Mouse (Mus musculus) MEL (cell line): ENCODE data around the gene Ube2q1. TPM values are rescaled to one million over a fixed set of nuclear protein-coding genes. Genes with fewer than 3 reads are reported as not detected.

Experiments
- DNase-seq: peaks from one replicate; pipeline ENCODE4 v3.0.0; 2011; ENCODE audit warnings: low read depth, low spot score
- H3K27ac ChIP-seq: 2 replicates; pipeline ENCODE4 v1.5.1; 2012; ENCODE audit warnings: low read depth, mild to moderate bottlenecking, control low read depth, low read length, moderate library complexity; ENCODE audit not compliant: control insufficient read depth
- H3K27me3 ChIP-seq, 2 experiments: fragments of 150-350 bp in 1 of 2; sonication (generic) in 1 of 2; 2 replicates each; pipeline ENCODE4 v1.6.1; 2012; ENCODE audit warnings: low read length in 2 of 2, mild to moderate bottlenecking in 2 of 2, improper control_type of control experiment in 1 of 2, moderate library complexity in 1 of 2; ENCODE audit not compliant: insufficient read depth in 2 of 2, control insufficient read depth in 1 of 2
- H3K36me3 ChIP-seq, 2 experiments: 2 replicates each; pipeline ENCODE4 v1.6.1; 2012 to 2014; ENCODE audit warnings: low read length in 2 of 2, improper control_type of control experiment in 1 of 2, inconsistent platforms in 1 of 2, mild to moderate bottlenecking in 1 of 2; ENCODE audit not compliant: insufficient read depth in 2 of 2, control insufficient read depth in 1 of 2
- H3K4me1 ChIP-seq, 2 experiments: fragments of 150-350 bp in 1 of 2; sonication (generic) in 1 of 2; 2 replicates each; pipeline ENCODE4 v1.6.1; 2012; ENCODE audit warnings: low read length in 2 of 2, improper control_type of control experiment in 1 of 2, mild to moderate bottlenecking in 1 of 2; ENCODE audit not compliant: insufficient read depth in 2 of 2, control insufficient read depth in 1 of 2
- H3K4me3 ChIP-seq, 2 experiments: fragments of 150-350 bp in 1 of 2; sonication (generic) in 1 of 2; 2 replicates each; pipeline ENCODE4 v1.5.1; 2012; ENCODE audit warnings: low read depth in 2 of 2, low read length in 2 of 2, mild to moderate bottlenecking in 2 of 2, moderate library complexity in 2 of 2, control low read depth in 1 of 2, improper control_type of control experiment in 1 of 2; ENCODE audit not compliant: control insufficient read depth in 1 of 2, insufficient read depth in 1 of 2
- H3K79me2 ChIP-seq: 2 replicates; pipeline ENCODE4 v1.6.1; 2012; ENCODE audit warnings: mild to moderate bottlenecking, low read length, moderate library complexity; ENCODE audit not compliant: control insufficient read depth, poor library complexity, insufficient read depth
- H3K9ac ChIP-seq: 2 replicates; pipeline ENCODE4 v1.6.1; 2012; ENCODE audit warnings: low read depth, mild to moderate bottlenecking, control low read depth, low read length, moderate library complexity; ENCODE audit not compliant: control insufficient read depth, poor library complexity, severe bottlenecking
- H3K9me3 ChIP-seq: fragments of 150-350 bp; sonication (generic); replicated peaks from 2 replicates; pipeline ENCODE4 v1.6.1; 2012; ENCODE audit warnings: mild to moderate bottlenecking, low read length, improper control_type of control experiment, moderate library complexity; ENCODE audit not compliant: insufficient read depth
- BHLHE40 ChIP-seq: IDR thresholded peaks from 2 replicates; pipeline ENCODE4 v1.6.1; 2012; ENCODE audit warnings: low read depth, mild to moderate bottlenecking, inconsistent platforms, low read length, improper control_type of control experiment, borderline replicate concordance
- CHD2 ChIP-seq: IDR thresholded peaks from 2 replicates; pipeline ENCODE4 v1.6.1; 2011; ENCODE audit warnings: low read length, improper control_type of control experiment
- CTCF ChIP-seq, 3 experiments: IDR thresholded peaks in 2 of 3; conservative IDR thresholded peaks in 1 of 3; 2 replicates each; pipeline ENCODE4 v1.5.1; 2011 to 2012; ENCODE audit warnings: low read length in 3 of 3, low read depth in 2 of 3, mild to moderate bottlenecking in 2 of 3, improper control_type of control experiment in 1 of 3, inconsistent platforms in 1 of 3, mixed read lengths in 1 of 3, moderate library complexity in 1 of 3; ENCODE audit not compliant: control insufficient read depth in 1 of 3, insufficient read depth in 1 of 3, poor library complexity in 1 of 3, severe bottlenecking in 1 of 3
- E2F4 ChIP-seq: IDR thresholded peaks from 2 replicates; pipeline ENCODE4 v1.6.1; 2011; ENCODE audit warnings: low read depth, low read length, improper control_type of control experiment, borderline replicate concordance
- ETS1 ChIP-seq: IDR thresholded peaks from 2 replicates; pipeline ENCODE4 v1.6.1; 2012; ENCODE audit warnings: low read depth, mild to moderate bottlenecking, inconsistent platforms, low read length, improper control_type of control experiment, moderate library complexity
- HCFC1 ChIP-seq: IDR thresholded peaks from 2 replicates; pipeline ENCODE4 v1.6.1; 2012; ENCODE audit warnings: low read depth, mild to moderate bottlenecking, inconsistent platforms, low read length, improper control_type of control experiment, moderate library complexity
- JUND ChIP-seq: IDR thresholded peaks from 2 replicates; pipeline ENCODE4 v1.6.1; 2011; ENCODE audit warnings: low read depth, mild to moderate bottlenecking, improper control_type of control experiment, low read length
- KAT2A ChIP-seq: conservative IDR thresholded peaks from 2 replicates; pipeline ENCODE4 v1.6.1; 2012; ENCODE audit warnings: low read depth, low read length, improper control_type of control experiment, inconsistent platforms
- MAFK ChIP-seq: IDR thresholded peaks from 2 replicates; pipeline ENCODE4 v1.6.1; 2011; ENCODE audit warnings: low read depth, mild to moderate bottlenecking, low read length, improper control_type of control experiment, borderline replicate concordance
- MAZ ChIP-seq: IDR thresholded peaks from 2 replicates; pipeline ENCODE4 v1.6.1; 2012; ENCODE audit warnings: low read depth, mild to moderate bottlenecking, inconsistent platforms, low read length, improper control_type of control experiment
- MXI1 ChIP-seq: IDR thresholded peaks from 2 replicates; pipeline ENCODE4 v1.6.1; 2011; ENCODE audit warnings: mild to moderate bottlenecking, low read depth, low read length, improper control_type of control experiment
- MYC ChIP-seq: IDR thresholded peaks from 2 replicates; pipeline ENCODE4 v1.6.1; 2011; ENCODE audit warnings: low read depth, mild to moderate bottlenecking, low read length, improper control_type of control experiment, moderate library complexity
- NRF1 ChIP-seq: IDR thresholded peaks from 2 replicates; pipeline ENCODE4 v1.6.1; 2014; ENCODE audit warnings: low read depth, mild to moderate bottlenecking, inconsistent platforms, low read length, improper control_type of control experiment, moderate library complexity; ENCODE audit not compliant: poor library complexity, insufficient read depth, severe bottlenecking
- POLR2A ChIP-seq, 2 experiments: IDR thresholded peaks; 2 replicates each; pipeline ENCODE4 v1.6.1; 2011 to 2012; ENCODE audit warnings: low read length in 2 of 2, mild to moderate bottlenecking in 2 of 2, control low read depth in 1 of 2, improper control_type of control experiment in 1 of 2, low read depth in 1 of 2, moderate library complexity in 1 of 2; ENCODE audit not compliant: control insufficient read depth in 1 of 2, insufficient read depth in 1 of 2, poor library complexity in 1 of 2
- POLR2AphosphoS2 ChIP-seq: IDR thresholded peaks from 2 replicates; pipeline ENCODE4 v1.6.1; 2011; ENCODE audit warnings: low read length, improper control_type of control experiment
- RAD21 ChIP-seq: IDR thresholded peaks from 2 replicates; pipeline ENCODE4 v1.6.1; 2011; ENCODE audit warnings: mild to moderate bottlenecking, low read depth, low read length, improper control_type of control experiment
- SMC3 ChIP-seq: IDR thresholded peaks from 2 replicates; pipeline ENCODE4 v1.6.1; 2011; ENCODE audit warnings: low read depth, low read length, improper control_type of control experiment
- TBP ChIP-seq: IDR thresholded peaks from 2 replicates; pipeline ENCODE4 v1.8.0; 2011; ENCODE audit warnings: low read depth, low read length, improper control_type of control experiment
- TCF12 ChIP-seq: IDR thresholded peaks from 2 replicates; pipeline ENCODE4 v1.6.1; 2014; ENCODE audit warnings: low read depth, mild to moderate bottlenecking, inconsistent platforms, low read length, improper control_type of control experiment, moderate library complexity
- UBTF ChIP-seq: IDR thresholded peaks from 2 replicates; pipeline ENCODE4 v1.6.1; 2012; ENCODE audit warnings: low read depth, mild to moderate bottlenecking, inconsistent platforms, low read length, improper control_type of control experiment, moderate library complexity, borderline replicate concordance; ENCODE audit not compliant: insufficient read depth
- USF1 ChIP-seq: IDR thresholded peaks from 2 replicates; pipeline ENCODE4 v1.6.1; 2014; ENCODE audit warnings: low read depth, mild to moderate bottlenecking, inconsistent platforms, low read length, improper control_type of control experiment, moderate library complexity
- USF2 ChIP-seq, 2 experiments: IDR thresholded peaks; 2 replicates each; pipeline ENCODE4 v1.6.1; 2011 to 2012; ENCODE audit warnings: improper control_type of control experiment in 2 of 2, low read length in 2 of 2, borderline replicate concordance in 1 of 2, inconsistent platforms in 1 of 2, low read depth in 1 of 2, mild to moderate bottlenecking in 1 of 2; ENCODE audit not compliant: insufficient read depth in 1 of 2
- ZC3H11A ChIP-seq: IDR thresholded peaks from 2 replicates; pipeline ENCODE4 v1.6.1; 2012; ENCODE audit warnings: low read depth, mild to moderate bottlenecking, inconsistent platforms, low read length, improper control_type of control experiment
- ZMIZ1 ChIP-seq: IDR thresholded peaks from 2 replicates; pipeline ENCODE4 v1.6.1; 2012; ENCODE audit warnings: low read depth, mild to moderate bottlenecking, inconsistent platforms, low read length, improper control_type of control experiment, moderate library complexity
- ZNF384 ChIP-seq: IDR thresholded peaks from 2 replicates; pipeline ENCODE4 v1.6.1; 2012; ENCODE audit warnings: low read depth, mild to moderate bottlenecking, inconsistent platforms, low read length, improper control_type of control experiment
- polyA plus RNA-seq, 2 experiments: library from polyadenylated mRNA; stranded (reverse) in 1 of 2; unstranded in 1 of 2; fragments of >175 nt in 1 of 2; fragments of >200 nt in 1 of 2; gene quantifications; 2 replicates each; pipeline versions ENCODE4 v1.2.1 to v1.2.4; 2012; ENCODE audit warnings: low replicate concordance in 2 of 2, low read depth in 1 of 2; ENCODE audit not compliant: insufficient read length in 2 of 2, insufficient read depth in 1 of 2, missing spikeins in 1 of 2
- total RNA-seq: library from RNA; depleted of rRNA; stranded (reverse); fragments of 300-350 nt; gene quantifications from 2 replicates; pipeline ENCODE4 v1.2.3, GENCODE M21; 2012

Ube2q1 gene
- total and polyA plus RNA-seq, 3 experiments: 73.8 to 162 (median 89.0) TPM

DNA sequence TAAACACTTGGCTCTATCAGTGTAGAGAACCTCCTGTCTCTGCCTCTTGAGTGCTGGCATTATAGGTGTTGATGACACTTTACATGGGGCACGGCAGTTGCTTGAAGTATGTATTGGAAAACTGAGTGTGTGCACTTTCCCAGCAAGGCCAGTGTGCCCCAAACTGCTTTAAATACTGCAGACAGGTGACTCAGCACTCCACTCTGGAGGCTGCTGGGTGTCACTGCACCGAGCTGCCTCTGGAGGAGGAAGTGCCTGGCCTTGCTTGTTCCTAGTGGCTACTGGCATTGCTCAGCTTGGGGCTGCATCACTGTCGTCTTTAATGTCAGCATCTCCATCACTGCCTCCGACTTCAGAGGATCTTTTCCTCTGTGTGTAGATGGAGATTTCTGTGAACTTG is 46.4 kb upstream of the Ube2q1 start (continued):
- TF ChIP-seq JUND: no peak
- TF ChIP-seq USF1: peak; percentile 29; the same call in 1 of the 2 replicates
- TF ChIP-seq E2F4: no peak
- no peak for TF ChIP-seq ZNF384
- no peak for TF ChIP-seq POLR2AphosphoS2
- TF ChIP-seq BHLHE40: 0 out of 2 replicates have a peak, but pooled peaks have one; percentile 49
- 0 out of 2 replicates have a peak, but pooled peaks have one; percentile 41 for TF ChIP-seq MYC
- peak; percentile 59; the same call in 1 of the 2 replicates for TF ChIP-seq MAFK

GRCm38 (mm10) chr3:89728848-89729247 is 44.6 kb upstream of the Ube2q1 start:
- DNase-seq: peak; percentile 46
- Histone ChIP-seq H3K4me1 (peaks cover 5 to 19% of the 10 kb centered on the region in 2 experiments), H3K4me3 (no peak overlapping the region), H3K79me2 (peaks cover 33% of the 10 kb centered on the region), H3K36me3 (peaks cover under 1 to 16% of the 10 kb centered on the region in 2 experiments), H3K27ac (no peak overlapping the region), H3K27me3 (no peaks in the 10 kb centered on the region), H3K9me3 (no peaks in the 10 kb centered on the region), H3K9ac (no peak overlapping the region)
- peak; percentile 13 to 49 (median 14); a peak in 3 of 6 replicates for TF ChIP-seq CTCF (IDR thresholded peaks at IDR 0.05 in 2 of 3, conservative IDR thresholded peaks at IDR 0.05 in 1 of 3; ENCODE audit: control insufficient read depth in 1 of 3, insufficient read depth in 1 of 3, low read depth in 2 of 3, low read length in 3 of 3, poor library complexity in 1 of 3, severe bottlenecking in 1 of 3)
- peak; percentile 26 for TF ChIP-seq RAD21
- TF ChIP-seq MAZ: no peak
- TF ChIP-seq SMC3: peak; percentile 29; the same call in 1 of the 2 replicates

DNA sequence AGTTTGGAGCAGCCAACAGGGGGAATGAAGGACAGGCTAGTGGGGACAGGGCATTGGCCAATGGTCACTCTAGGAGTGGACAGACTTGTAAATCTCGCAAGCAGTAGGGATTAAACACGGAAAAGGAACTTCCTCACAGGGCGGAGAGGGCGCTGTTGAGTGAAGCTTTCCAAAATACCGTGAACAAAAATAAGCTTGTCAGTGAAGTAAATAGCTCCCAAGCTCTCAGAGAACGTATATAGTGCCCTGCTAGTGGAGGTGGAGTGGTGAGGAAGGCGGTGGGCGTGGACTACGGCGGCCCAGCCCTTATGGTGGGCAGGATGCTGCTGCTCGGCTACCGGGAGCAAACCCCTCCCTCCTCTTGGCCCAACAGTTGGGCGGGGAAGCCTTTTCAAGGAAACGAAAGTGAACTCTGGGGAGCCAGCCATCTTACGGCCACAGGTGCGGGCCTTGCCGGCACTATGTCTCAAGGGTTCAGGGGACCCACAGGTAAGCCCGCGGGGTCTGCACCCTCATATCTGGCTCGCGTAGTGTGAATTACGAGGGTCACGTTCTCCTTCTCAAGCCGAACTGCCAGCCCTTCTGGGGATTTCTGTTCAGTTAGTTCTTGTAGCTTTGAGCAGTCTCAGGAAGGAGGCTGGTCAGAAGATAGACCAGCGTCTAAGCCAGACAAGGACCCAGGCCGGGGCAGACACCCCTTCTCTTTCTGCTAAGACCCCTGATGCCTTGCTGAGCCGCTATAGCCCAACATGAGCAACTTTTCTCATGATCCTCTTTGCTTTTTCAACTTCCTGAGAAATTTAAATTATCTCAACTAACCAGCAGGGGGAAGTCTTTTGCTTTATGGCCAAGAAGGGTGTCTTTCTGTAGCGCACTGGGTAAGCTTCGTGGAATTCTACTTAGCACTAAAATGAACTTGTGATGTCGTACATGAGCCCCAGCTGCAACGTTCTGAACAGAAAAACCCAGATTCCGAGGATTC is 42.8 kb upstream of the Ube2q1 start:
- peaks cover 33% of the 10 kb centered on the region for H3K79me2 ChIP-seq
- peak overlapping the region; percentile 81 to 91 for H3K4me3 ChIP-seq
- peaks cover 2 to 16% of the 10 kb centered on the region in 2 experiments for H3K36me3 ChIP-seq
- H3K4me1 ChIP-seq: peaks cover 5 to 19% of the 10 kb centered on the region in 2 experiments
- H3K27ac ChIP-seq: peak overlapping the region; percentile 74
- H3K9me3 ChIP-seq: no peaks in the 10 kb centered on the region
- H3K27me3 ChIP-seq: no peaks in the 10 kb centered on the region
- peak overlapping the region; percentile 79 for H3K9ac ChIP-seq
- peak; percentile 99 for DNase-seq
- peak; percentile 45 for TF ChIP-seq RAD21
- peak; percentile 69 for TF ChIP-seq SMC3
- no peak for TF ChIP-seq ZC3H11A
- TF ChIP-seq HCFC1: peak; percentile 60
- no peak for TF ChIP-seq JUND
- no peak for TF ChIP-seq ZNF384
- TF ChIP-seq NRF1: peak; percentile 26; the same call in 1 of the 2 replicates
- peak; percentile 69; the same call in 1 of the 2 replicates for TF ChIP-seq ZMIZ1
- peak; percentile 67 for TF ChIP-seq TCF12
- TF ChIP-seq CHD2: no peak
- TF ChIP-seq USF2 (IDR thresholded peaks at IDR 0.05; ENCODE audit: borderline replicate concordance in 1 of 2, insufficient read depth in 1 of 2, low read depth in 1 of 2, low read length in 2 of 2): no peak
- TF ChIP-seq ETS1: peak; percentile 41; the same call in 1 of the 2 replicates
- TF ChIP-seq POLR2A (IDR thresholded peaks at IDR 0.05; ENCODE audit: control insufficient read depth in 1 of 2, insufficient read depth in 1 of 2, low read depth in 1 of 2, low read length in 2 of 2, poor library complexity in 1 of 2): peak in 1 of 2 experiments; percentile 79; a peak in 2 of 4 replicates
- TF ChIP-seq MAFK: no peak; the same call in 1 of the 2 replicates
- TF ChIP-seq MXI1: peak; percentile 47
- TF ChIP-seq KAT2A: no peak; the same call in 1 of the 2 replicates
- peak; percentile 59 for TF ChIP-seq TBP
- peak; percentile 49; the same call in 1 of the 2 replicates for TF ChIP-seq MYC
- TF ChIP-seq UBTF: 0 out of 2 replicates have a peak, but pooled peaks have one; percentile 43
